Mouse (Mus musculus) activated CD4-positive, CD25-positive, alpha-beta regulatory T cell, adult 4 months (primary cell): ENCODE data around the gene Srsf3. TPM values are rescaled to one million over a fixed set of nuclear protein-coding genes. Genes with fewer than 3 reads are reported as not detected.
"Not testable (repeated sequence)": the region's sequence is repeated elsewhere in the genome, so short reads cannot be mapped to it uniquely, and the experiment has no call there.

Experiments used
- ATAC-seq: one replicate; pipeline ENCODE4 v1.8.0; 2017
- polyA plus RNA-seq, 2 experiments: library from polyadenylated mRNA; unstranded; fragments of 100-300 nt; shearing (Covaris generic); gene quantifications; one replicate each; pipeline ENCODE4 v1.2.1; 2017

The Srsf3 gene
- 100 to 1,000 TPM; 265 to 364 TPM for polyA plus RNA-seq

GRCm38 (mm10) chr17:29032274-29033069, at the start of gene Srsf3:
Gene Srsf3, plus strand, starts transcription at chr17:29032628.
- ATAC-seq: peak; percentile 92

DNA sequence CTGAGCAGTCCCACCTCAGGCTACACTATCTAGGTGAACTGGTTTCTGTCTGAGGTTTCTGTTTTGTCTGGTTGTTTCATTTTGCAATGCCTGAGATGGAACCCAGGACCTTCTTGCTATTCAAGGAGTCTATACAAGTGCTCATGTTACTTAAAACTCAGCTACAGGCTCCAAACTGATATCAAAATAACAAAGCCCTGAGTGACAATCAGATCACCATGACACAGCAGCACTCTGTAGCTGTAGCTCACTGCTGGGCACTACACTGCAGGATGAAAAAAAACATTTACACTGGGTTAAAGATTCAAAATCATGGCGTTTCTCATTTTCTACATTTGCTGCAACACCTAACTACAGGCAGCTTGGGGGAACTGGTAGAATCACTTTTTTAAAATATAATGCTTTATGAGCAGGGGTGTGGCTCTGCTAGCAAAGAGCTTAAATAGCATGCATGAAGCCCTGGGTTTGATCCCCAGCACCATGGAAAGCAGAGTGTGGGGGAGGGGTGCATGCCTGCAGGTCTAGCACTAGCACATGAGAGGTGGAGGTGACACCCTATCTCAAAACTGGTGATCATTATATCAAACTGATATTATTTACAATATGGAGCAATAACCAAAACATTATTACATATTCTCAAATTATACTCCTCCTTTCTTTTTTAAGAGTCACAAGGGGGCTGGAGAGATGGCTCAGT, 47.6 kb upstream of the Srsf3 start:
- no peak for ATAC-seq

DNA sequence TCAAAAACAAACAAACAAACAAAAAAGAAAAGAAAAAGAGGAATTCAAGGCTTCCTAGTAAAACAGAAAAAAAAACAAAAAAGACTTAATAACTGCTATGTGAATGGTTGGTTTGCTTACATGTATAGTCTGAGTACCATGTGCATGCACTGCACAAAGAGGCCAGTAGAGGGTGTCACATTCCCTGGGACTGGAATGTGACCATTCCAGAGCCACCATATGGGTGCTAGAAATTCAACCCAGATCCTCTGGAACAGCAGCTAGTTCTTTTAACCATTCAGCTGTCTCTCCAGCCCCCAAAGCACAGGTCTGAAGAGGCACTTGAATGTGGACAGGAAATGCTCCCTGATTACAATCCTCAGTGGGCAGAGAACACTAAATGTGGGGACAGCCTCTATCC, 45.6 kb upstream of the Srsf3 start:
- no peak for ATAC-seq

- peak; percentile 71 for ATAC-seq
Measured at GRCm38 (mm10) chr17:28987713-28988112, 44.7 kb upstream of the Srsf3 start.

- no peak for ATAC-seq
Measured at GRCm38 (mm10) chr17:28988291-28988690, 44.1 kb upstream of the Srsf3 start.

DNA sequence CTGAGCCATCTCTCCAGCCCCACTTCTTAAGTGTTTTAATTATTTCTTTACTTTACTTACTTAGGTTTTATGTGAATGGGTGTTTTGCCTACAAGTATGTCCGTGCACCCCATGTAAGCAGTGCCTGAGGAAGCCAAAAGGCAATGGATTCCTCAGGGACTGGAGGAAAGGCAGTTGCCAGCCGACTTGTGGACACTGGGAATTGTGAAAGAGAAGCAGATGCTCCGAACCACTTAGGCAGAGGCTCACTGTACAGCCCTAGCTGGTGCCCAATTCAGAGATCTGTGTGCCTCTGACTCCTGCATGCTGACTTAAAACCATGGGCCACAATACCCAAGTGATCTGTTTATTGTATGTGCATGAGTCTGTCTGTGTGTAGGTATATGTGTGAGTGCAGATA, 43.4 kb upstream of the Srsf3 start:
- no peak for ATAC-seq

DNA sequence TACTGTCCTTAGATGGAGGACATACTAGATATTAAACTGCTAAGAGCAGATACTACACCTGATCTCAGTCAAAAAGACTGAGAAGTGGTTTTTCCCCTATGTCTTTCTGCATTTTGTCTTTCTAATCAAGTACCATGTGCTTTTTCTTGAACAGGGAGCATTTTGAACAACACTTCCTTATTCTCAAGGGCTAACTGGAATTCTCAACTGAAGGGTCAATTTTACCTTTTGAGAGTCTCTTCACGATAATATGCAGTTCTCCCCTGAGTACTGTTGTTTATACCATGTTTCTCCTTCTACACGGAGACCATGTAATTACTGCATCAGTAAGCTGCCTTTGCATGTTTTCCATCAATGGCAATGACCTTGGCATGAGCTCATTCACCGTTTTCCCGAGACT, 42.4 kb upstream of the Srsf3 start:
- no peak for ATAC-seq

DNA sequence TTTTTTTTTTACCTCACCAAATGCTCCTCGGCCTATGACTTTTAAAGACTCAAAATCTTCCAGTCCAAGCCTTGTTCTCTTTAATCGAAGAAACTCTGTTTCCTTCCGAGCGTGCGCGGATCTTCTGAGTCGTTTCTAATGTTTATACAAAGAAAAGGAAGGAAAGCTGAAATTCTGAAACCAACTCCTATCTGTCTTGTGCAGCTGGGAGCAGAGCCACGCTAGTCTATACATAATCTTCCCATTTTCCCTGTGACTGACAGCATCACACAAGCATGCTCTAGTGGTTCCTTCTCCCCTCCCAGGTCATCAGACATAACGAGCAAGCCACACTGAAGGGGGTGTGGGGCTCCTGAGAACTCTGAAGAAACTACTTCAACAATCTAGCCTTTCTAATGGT, 41.1 kb upstream of the Srsf3 start:
- ATAC-seq: no peak

DNA sequence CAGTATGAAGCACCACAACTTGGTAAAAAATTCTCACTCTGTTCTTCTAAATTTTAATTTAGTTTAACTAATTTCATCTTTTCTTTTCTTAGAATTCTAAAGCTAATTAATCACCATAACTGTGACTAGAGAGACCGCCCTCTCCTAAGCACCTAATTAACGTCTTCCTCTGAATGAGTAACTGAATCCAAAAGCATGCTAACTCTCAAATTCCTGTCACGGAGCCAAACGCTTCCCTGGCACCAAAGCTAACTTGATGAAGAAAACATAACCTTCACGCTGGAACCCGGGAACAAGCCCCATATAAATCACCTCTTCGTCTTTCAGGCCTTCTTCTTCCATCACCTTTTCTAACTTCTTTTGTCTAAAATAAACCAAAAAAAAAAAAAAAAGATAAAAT, 40.3 kb upstream of the Srsf3 start:
- no peak for ATAC-seq

DNA sequence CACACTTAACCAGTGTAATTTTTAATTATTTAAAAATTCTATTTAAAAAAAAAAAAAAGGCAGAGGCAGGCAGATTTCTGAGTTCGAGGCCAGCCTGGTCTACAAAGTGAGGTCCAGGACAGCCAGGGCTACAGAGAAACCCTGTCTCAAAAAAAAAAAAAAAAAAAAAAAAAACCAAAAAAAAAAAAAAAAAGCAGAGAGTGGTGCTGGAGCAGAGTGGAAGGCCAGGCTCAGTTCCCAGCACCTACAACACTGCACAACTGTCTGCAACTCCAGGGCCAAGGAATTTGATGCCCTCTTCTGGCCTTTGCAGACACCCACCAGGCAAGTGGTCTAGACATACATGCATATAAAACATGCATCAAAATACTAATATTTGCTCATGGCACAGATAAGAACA, 39.4 kb upstream of the Srsf3 start:
- ATAC-seq: not testable (repeated sequence)

GRCm38 (mm10) chr17:28994615-28995014, 37.8 kb upstream of the Srsf3 start:
- ATAC-seq: peak; percentile 32

GRCm38 (mm10) chr17:29000465-29000864, 32.0 kb upstream of the Srsf3 start:
- no peak for ATAC-seq

- no peak for ATAC-seq
Measured at GRCm38 (mm10) chr17:29003740-29004139, 28.7 kb upstream of the Srsf3 start.

DNA sequence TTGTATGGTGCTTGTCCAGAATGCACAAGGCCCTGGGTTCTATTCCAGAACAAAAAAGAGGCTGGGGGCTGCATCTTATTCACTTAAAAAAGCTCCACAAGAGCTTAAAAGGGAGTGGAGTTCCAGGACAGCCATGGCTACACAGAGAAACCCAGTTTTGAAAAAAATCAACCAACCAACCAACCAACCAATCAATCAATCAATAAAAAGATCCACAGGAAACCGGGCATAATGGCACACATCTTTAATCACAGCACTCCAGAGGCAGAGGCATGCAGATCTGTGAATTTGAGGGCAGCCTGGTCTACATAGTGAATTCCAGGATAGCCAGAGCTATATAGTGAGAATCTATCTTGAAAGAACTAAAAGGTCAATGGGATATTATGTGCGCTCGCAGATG, 27.4 kb upstream of the Srsf3 start:
- ATAC-seq: no peak

DNA sequence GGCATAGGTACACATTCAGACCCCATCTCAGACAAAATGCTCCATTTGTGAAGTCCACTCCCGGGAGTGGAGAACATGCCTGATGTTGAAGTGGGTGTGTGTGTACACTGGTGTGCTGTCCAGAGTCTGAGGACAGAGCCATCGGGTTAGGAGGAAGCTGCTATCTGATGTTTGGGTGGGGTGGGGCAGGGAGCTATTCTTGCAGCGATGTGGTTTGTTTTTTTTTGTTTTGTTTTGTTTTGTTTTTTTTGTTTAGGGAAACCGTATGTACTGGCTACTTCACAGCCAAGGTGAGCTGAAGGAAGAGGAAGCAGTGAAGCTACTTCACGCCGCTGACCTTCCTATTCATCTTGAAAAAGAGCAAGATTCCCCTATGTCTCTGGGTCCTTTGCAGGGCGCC, 25.6 kb upstream of the Srsf3 start:
- ATAC-seq: no peak

- no peak for ATAC-seq
Measured at GRCm38 (mm10) chr17:29007243-29007640, 25.2 kb upstream of the Srsf3 start.

DNA sequence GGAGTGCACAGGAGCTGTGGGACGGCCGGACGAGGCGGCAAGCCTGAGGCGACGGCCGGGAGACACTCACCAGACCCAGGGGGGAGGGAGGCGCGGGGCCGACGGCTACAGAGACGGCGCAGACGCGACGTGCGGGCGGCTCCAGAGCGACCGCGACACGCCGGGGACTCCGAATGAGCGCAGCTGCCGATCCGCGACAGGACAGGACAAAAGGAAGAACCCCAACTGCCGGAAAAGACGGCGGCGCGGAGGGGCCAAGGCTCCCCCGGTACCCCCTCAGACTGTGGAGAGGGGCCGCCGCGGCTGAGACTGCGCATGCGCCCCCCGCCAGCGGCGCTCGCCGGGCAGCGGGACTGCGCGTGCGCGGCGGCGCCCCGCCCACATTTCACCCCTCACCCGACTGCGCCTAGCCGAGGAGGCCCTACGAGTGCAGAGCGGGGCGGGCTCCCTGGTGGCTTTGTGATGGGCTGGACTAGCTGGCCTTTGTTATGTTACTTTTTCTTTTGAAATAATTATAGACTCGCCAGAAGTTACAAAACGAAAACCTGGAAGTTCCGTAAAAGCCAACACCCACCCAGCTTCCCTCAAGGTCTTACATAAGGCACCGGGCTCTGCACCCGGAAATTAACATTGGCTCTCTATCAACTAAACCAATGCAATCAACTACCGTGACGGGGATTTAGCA, 24.6 kb upstream of the Srsf3 start, which contains the start of gene Stk38:
Stk38 (minus strand) TSS at position 355 of the 685 bp plus-strand sequence.
- peak; percentile 74 for ATAC-seq

GRCm38 (mm10) chr17:29008326-29008650, 24.1 kb upstream of the Srsf3 start:
- no peak for ATAC-seq

- no peak for ATAC-seq
Measured at GRCm38 (mm10) chr17:29009181-29009580, 23.2 kb upstream of the Srsf3 start.

GRCm38 (mm10) chr17:29014235-29014634, 18.2 kb upstream of the Srsf3 start:
- no peak for ATAC-seq

DNA sequence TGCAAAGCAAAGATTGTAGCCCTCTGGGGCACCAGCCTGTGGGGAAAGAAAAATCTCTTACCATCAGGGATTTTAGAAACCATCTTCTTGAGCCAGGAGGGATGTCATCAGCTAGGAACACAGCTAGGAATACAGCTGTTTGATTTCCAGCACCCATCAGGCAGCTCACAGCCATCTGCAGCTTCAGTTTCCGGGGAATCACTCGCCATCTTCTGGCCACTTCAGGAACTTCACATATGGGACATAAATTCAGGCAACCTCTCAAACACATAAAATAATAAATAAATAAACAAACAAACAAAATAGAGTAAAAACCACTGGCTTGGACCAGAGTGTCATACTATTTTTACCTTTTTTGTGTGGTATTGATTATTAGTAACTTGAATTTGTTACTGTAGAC, 16.8 kb upstream of the Srsf3 start:
- ATAC-seq: no peak

GRCm38 (mm10) chr17:29016705-29017104, 15.7 kb upstream of the Srsf3 start:
- no peak for ATAC-seq

DNA sequence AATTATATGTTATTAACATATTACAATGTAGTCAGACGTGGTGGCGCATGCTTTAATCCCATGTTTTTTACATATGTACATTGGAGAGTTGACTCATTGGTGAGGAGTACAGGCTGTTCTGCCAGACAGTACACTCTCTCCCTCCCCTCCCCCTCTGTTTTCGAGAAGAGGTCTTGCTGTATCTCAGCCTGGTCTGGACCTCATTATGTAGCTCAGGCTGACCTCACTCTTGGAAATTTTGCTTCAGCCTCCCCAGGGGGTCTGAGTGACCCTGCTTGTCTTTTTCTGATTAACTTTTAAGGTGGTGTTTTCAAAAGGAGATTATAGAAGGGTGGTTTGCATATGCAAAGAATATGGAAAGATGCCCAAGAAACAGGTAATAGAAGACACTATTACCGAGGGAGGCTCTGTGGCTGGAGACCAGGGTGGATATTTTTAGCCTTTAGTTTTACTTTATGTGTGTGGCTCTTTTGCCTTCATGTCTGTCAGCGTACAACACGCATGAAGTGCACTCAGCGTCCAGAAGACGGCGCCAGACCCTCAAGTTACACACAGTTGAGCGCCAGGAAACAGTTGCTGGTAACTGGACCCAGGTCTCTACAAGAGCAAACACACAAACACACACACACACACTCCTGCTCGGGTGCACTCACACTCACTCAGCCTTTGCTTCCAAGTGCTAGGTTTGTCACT, 14.0 kb upstream of the Srsf3 start:
- ATAC-seq: no peak
